Mouse (Mus musculus): ENCODE measurements around the gene Fmo3.

DNA sequence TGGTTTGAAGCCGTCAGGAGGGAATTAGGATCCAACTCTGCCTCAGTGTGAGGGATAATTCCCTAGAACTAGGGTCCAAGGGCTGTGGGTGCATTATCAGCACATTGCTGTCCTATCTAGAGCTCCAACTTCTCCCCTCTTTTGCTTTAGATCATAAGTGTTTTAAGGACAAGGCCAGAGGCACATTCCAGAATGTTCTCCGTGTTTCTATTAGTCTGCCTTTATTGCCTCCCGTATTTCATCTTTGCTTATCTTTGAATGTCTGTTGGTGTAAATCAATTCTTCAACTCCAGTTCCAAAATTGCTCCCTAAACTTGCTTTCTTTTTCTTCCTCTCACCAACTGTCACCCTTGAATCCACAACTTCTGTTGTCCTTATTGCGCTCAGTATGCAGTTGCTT is 51.9 kb downstream of the Fmo3 start:
- no peak for TF ChIP-seq CTCF (IDR thresholded peaks at IDR 0.05; ENCODE audit: low read depth, low read length)
- no peak for TF ChIP-seq POLR2AphosphoS5 (IDR thresholded peaks at IDR 0.05; ENCODE audit: insufficient replicate concordance, low read depth, low read length)
- TF ChIP-seq TAL1 (conservative IDR thresholded peaks at IDR 0.05; ENCODE audit: low read depth, low read length): no peak
- no peak for TF ChIP-seq GATA1 (IDR thresholded peaks at IDR 0.05; ENCODE audit: borderline replicate concordance, low read length)
- no peak for TF ChIP-seq GATA2 (IDR thresholded peaks at IDR 0.05; ENCODE audit: borderline replicate concordance, low read depth, low read length)

Data from G1E (cell line).